Mouse (Mus musculus): ENCODE results near the gene Hilpda.
A peak's percentile ranks its signal among the peaks of the same experiment; 100 is the strongest.

The Hilpda gene

DNA sequence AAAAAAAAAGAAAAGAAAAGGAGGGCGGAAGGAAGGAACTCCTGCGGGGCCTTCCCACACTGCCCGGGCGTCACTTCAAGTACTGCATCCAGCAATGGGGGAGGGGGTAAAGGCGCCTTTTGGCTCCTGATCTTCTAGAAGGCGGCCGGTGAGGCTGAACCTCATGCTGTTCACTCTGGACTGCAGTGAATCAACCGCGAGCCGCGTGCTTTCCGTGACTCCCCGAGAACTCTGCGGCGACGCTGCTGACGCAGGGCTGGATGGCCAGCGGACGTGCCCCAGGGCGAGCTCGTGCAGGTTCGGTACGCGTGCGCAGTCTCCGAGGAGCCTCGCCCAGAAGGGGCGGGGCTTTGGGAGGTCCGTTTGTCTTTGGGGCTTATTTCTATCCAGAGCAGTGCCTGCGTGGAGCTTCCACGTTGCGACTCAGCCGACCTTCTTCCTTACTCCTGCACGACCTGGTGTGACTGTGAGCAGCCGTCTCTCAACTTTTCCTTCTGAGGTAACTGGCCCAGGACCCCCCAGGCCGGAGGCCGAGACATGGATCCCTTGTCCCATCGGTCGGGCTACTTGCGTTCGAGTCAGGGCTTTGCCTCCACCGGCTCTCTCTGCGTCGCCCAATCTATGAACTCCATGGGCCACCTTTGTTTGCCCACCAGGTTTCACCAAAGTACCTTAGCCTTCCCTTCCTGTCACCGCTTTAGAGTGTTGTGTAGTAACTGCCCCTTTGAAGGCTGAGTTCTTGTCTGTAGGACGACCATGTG lies at the start of gene Hilpda:
Gene Hilpda, plus strand, starts transcription at position 177 of the 761 bp plus-strand sequence.
- DNase-seq (ENCODE audit: low spot score) = peak; percentile 81

DNA sequence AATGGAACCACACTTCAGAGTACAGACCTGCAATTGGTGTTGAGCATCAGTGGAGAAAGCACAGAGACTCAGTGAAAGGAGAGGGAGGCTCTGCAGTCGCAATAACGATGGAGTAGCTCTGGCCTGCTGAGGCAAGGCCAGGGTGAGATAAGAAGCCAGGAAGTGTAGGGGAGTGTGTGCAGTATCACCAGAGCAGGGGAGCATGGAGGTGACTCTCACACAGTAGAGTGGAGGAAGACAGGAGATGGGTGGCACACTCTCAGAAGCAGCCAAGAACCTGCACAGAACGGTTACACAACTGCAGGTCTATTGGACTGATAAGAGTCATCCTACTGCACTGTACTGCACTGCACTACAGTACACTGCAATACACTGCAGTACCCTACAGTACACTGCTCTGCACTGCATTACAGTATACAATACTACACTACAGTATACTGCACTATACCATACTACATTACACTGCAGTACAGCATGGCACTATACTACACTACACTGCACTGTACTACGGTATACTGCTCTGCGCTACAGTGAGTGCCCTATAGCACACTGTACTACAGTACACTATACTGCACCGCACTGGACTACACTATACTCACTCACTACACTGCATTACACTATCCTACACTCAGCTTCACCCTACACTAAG lies 42.9 kb upstream of the Hilpda start:
- no peak for DNase-seq (ENCODE audit: low spot score)

- DNase-seq (ENCODE audit: low spot score) = no peak
Measured at GRCm38 (mm10) chr6:29230386-29230785, 41.9 kb upstream of the Hilpda start.

- no peak for DNase-seq (ENCODE audit: low spot score)
Measured at GRCm38 (mm10) chr6:29231799-29232198, 40.5 kb upstream of the Hilpda start.

GRCm38 (mm10) chr6:29232321-29232720 lies 40.0 kb upstream of the Hilpda start:
- DNase-seq (ENCODE audit: low spot score) = no peak

GRCm38 (mm10) chr6:29233710-29234109 lies 38.6 kb upstream of the Hilpda start:
- no peak for DNase-seq (ENCODE audit: low spot score)

- DNase-seq (ENCODE audit: low spot score) = no peak
Measured at GRCm38 (mm10) chr6:29234272-29234671, 38.0 kb upstream of the Hilpda start.

DNA sequence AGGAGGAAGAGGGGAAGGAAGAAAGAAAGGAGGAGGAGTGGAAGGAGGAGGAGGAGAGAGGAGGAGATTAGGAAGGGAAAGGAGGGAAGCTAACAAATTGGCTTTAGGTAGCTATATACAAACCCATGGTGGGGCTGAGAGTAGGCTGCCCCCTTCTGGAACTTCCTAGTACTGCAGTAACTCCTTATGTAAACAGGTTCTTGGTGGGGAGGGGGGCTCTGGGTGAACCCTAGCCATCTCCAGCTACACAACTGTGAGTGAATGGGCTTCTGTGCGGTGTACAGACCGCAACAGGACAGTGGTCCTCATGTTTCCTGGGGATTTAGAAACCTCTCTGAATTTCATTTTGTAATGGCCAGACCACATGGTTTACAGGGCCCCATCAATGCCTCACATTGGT lies 31.5 kb upstream of the Hilpda start:
- peak; percentile 41 for DNase-seq (ENCODE audit: low spot score)

DNA sequence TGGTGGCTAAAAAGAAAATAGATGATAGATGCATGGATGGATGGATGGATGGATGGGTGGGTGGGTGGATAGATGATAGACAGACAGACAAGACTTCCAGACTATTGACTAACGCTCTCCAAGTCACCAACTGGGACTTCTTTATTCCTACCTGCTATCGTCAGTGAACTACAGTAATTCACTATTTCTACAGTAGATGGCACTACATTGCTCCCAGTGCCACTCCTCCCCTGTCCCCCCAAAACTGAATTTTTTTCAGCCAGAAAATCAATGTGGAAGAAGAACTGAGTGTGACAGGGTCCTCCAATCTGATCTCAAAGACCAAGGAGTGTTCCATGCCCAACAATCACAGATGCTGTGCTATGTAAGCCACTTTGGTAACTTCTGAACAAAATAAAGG lies 30.6 kb upstream of the Hilpda start:
- DNase-seq (ENCODE audit: low spot score) = no peak

- no peak for DNase-seq (ENCODE audit: low spot score)
Measured at GRCm38 (mm10) chr6:29242265-29242664, 30.0 kb upstream of the Hilpda start.

DNA sequence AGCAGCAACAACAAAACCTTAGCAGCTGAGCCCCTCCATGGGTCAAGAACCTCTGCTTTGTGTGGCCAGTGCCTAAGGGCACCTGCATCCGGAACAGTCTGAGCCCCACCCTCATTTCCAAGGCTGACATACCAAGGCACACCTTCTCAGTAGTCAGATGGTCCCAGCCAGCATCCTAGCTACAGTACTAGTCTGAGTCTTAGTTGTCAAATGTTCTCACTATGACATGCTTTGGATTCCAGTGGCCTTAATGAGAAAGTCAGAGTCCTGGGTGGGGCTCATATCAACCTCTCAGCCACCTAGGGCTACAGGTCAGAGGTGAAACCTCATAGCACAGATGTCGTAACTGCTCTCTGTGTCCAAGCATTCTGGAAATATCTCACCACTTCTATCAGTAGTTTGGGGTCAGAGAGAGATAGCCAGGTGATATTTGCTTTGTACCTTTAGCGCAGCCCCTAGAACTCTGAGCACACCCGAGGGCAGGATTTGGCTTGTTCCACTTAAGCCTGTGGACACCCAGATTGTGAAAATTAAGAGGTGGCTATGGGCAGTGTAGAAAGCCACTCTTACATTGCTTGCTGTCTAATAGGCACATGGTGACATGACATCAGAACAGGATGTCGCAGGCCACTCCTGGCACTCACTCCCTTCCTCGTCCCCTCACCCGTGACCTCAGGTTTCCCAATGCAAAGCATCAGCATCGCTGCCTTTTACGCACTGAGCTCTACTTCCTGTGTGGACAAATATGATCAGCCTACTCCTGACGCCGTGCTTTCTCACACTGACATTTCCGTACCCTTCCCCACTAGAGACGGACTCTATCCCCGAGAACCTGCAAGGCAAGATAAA lies 26.8 kb upstream of the Hilpda start:
- no peak for DNase-seq (ENCODE audit: low spot score)

- no peak for DNase-seq (ENCODE audit: low spot score)
Measured at GRCm38 (mm10) chr6:29246183-29246582, 26.1 kb upstream of the Hilpda start.

DNA sequence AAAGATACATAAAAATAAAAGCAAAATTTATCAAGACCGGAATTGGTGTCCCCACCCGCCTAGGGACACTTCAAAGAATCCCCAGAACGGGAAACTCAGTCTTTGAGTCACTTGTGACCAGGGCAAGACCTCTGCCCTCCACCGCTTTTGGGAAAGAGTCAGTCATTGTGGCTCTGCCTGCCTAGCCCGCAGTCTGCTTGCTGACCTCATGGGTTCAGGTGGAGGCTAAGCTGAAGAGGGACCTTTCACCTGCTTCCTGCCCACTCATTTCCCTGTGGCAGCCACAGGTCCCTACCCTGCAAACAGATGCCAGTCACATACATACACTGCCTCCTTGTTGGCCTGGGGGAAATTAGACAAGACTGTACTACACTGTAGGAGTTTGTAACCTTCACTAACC lies 25.7 kb upstream of the Hilpda start:
- DNase-seq (ENCODE audit: low spot score) = no peak

GRCm38 (mm10) chr6:29247072-29247471 lies 25.2 kb upstream of the Hilpda start:
- DNase-seq (ENCODE audit: low spot score) = no peak

DNA sequence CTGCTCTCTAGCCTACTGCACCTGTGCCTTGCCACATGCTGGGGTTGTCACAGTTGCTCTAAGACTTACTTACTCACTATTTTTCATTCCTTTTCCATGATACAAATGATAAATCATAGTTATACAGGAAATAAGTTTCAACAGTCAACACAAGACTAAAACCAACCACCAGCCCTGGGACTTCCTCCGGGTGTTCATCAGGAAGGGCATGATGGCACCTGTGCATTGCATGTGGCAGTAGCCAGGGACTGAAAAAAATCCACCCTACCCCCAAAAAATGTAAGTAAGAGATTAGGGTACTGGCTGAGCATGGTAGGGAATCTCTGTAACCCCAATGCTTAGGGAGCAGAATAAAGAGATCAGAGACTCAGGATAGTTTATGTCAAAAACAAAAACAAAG lies 12.9 kb upstream of the Hilpda start:
- no peak for DNase-seq (ENCODE audit: low spot score)

GRCm38 (mm10) chr6:29261831-29262230 lies 10.5 kb upstream of the Hilpda start:
- DNase-seq (ENCODE audit: low spot score) = no peak

- peak; percentile 37 for DNase-seq (ENCODE audit: low spot score)
Measured at GRCm38 (mm10) chr6:29263650-29264455, 8.4 kb upstream of the Hilpda start.

DNA sequence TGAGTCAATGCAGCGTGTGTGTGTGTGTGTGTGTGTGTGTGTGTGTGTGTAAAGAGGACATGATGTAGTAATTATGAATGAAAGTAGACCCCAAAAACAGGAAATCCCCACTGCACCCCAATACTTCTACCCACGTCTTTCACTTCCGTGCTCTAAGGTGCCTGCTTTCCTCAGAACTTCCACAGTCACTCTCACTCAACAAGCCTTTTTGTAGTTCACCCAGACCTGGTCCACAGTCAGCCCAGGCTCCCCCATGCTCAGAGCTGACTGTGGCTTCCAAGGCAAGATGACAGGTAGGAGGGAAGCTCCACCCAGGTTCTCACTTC lies 7.9 kb upstream of the Hilpda start:
- DNase-seq (ENCODE audit: low spot score) = no peak

DNA sequence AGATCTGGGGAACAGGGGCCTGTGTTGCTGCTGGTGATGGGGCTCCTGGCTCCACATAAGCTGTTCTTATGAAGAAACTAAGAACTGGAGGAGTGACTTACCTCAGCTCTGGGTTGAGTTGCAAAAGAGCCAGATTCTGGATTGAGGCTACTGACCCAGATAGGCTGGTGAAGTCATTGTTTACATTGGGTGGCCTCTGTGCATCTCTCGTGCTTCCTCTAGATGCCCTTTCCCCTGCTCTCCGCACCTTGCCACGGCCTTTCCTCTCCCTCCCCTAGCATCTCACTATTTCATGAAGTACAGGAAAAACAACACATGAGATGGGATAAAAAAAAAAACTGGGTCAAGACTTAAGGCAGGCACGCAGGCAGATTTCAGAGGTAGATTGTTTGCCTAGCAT lies 5.4 kb upstream of the Hilpda start:
- DNase-seq (ENCODE audit: low spot score) = no peak

GRCm38 (mm10) chr6:29269006-29269668 lies 3.2 kb upstream of the Hilpda start:
- no peak for DNase-seq (ENCODE audit: low spot score)

GRCm38 (mm10) chr6:29270961-29271360 lies 1.3 kb upstream of the Hilpda start:
- no peak for DNase-seq (ENCODE audit: low spot score)

DNA sequence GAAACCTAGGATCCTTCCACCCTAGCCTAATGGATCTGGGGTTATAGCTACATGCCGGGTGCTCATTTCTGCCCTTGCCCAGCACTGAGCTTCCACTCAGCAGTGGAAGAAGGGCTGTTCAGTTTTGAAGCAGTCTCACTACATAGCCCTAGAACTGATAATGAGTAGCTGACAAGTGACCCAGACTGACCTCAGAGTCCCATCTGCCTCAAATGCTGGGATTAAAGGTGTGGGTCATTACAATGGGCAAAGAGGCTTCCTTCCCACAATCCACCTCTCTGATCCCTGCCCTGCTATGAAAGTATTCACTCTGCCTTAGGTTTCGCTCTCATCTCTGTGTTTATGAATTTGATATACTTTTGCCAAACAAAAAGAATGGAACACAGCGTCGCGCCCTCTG lies 4.5 kb downstream of the Hilpda start:
- no peak for DNase-seq (ENCODE audit: low spot score)
